Mouse (Mus musculus) heart, embryonic 10.5 days (tissue): ENCODE data around the gene Klhdc7b. TPM values are rescaled to one million over a fixed set of nuclear protein-coding genes. Genes with fewer than 3 reads are reported as not detected.

Experiments
- DNase-seq: peaks from one replicate; pipeline ENCODE4 v3.0.0-alpha.2; 2017; ENCODE audit warnings: low spot score
- H3K27ac ChIP-seq: fragments of 300-500 bp; sonication (generic); 2 replicates; pipeline ENCODE4 v1.5.1; 2016; ENCODE audit warnings: mild to moderate bottlenecking
- H3K27me3 ChIP-seq: fragments of 300-500 bp; sonication (generic); 2 replicates; pipeline ENCODE4 v1.6.1; 2016; ENCODE audit warnings: mild to moderate bottlenecking; ENCODE audit not compliant: poor library complexity, insufficient read depth, severe bottlenecking
- H3K36me3 ChIP-seq: fragments of 300-500 bp; sonication (generic); 2 replicates; pipeline ENCODE4 v1.6.1; 2016; ENCODE audit warnings: mild to moderate bottlenecking, moderate library complexity
- H3K4me1 ChIP-seq: fragments of 300-500 bp; sonication (generic); 2 replicates; pipeline ENCODE4 v1.6.1; 2016; ENCODE audit warnings: mild to moderate bottlenecking
- H3K4me3 ChIP-seq: fragments of 300-500 bp; sonication (generic); 2 replicates; pipeline ENCODE4 v1.5.1; 2016; ENCODE audit warnings: mild to moderate bottlenecking, moderate library complexity
- H3K9me3 ChIP-seq: fragments of 300-500 bp; sonication (generic); 2 replicates; pipeline ENCODE4 v1.6.1; 2016; ENCODE audit warnings: mild to moderate bottlenecking, moderate library complexity
- WGBS: fragments of 180-500 bp; shearing (Covaris S2); methylation state at CpG from one replicate; pipeline ENCODE4 v1.1.7; 2016; 5-methylcytosine and 5-hydroxymethylcytosine counted together
- polyA plus RNA-seq: library from polyadenylated mRNA; unstranded; fragments of >200 nt; fragmentation: Nextera tagmentation; extraction: Ambion mirVana; gene quantifications from 2 replicates; pipeline ENCODE4 v1.2.1, GENCODE M21; 2016

Gene Klhdc7b
- polyA plus RNA-seq, 1 experiment from 2014 or later: not detected

- WGBS: 71% methylated on average over 3 of the region's 3 CpGs
- H3K27ac ChIP-seq: no peak overlapping the region
- H3K27me3 ChIP-seq: no peaks in the 10 kb centered on the region
- no peak overlapping the region for H3K4me3 ChIP-seq
- no peaks in the 10 kb centered on the region for H3K4me1 ChIP-seq
- no peak for DNase-seq
- no peaks in the 10 kb centered on the region for H3K9me3 ChIP-seq
- H3K36me3 ChIP-seq: no peaks in the 10 kb centered on the region
Observed at GRCm38 (mm10) chr15:89434136-89434535, 49.4 kb downstream of the Klhdc7b start.

GRCm38 (mm10) chr15:89435878-89436277 is 51.2 kb downstream of the Klhdc7b start:
- 78% methylated on average over 5 of the region's 5 CpGs for WGBS
- no peak for DNase-seq
- Histone ChIP-seq H3K9me3 (no peaks in the 10 kb centered on the region), H3K36me3 (no peaks in the 10 kb centered on the region), H3K27ac (no peak overlapping the region), H3K27me3 (no peaks in the 10 kb centered on the region), H3K4me3 (no peak overlapping the region), H3K4me1 (no peaks in the 10 kb centered on the region)

Other genes starting within 250 kb of the Klhdc7b start
- 25.4 and 26.4 TPM in 2 replicates for gene Mapk12, start 244.2 kb upstream of the Klhdc7b start, polyA plus RNA-seq
- gene Mapk11, start 235.3 kb upstream of the Klhdc7b start, polyA plus RNA-seq: 4.2 and 4.8 TPM in 2 replicates
- gene Plxnb2, start 204.1 kb upstream of the Klhdc7b start, polyA plus RNA-seq: 106 and 117 TPM in 2 replicates
- gene Dennd6b, start 188.4 kb upstream of the Klhdc7b start, polyA plus RNA-seq: 23.1 and 23.5 TPM in 2 replicates
- gene Ppp6r2, start 173.4 kb upstream of the Klhdc7b start, polyA plus RNA-seq: 12.4 and 23.5 TPM in 2 replicates
- gene Sbf1, start 69.6 kb upstream of the Klhdc7b start, polyA plus RNA-seq: 53.3 and 57.2 TPM in 2 replicates
- 0.39 and 0.65 TPM in 2 replicates for gene Adm2, start 62.2 kb upstream of the Klhdc7b start, polyA plus RNA-seq
- not detected in 2 replicates for gene Miox, start 50.5 kb upstream of the Klhdc7b start, polyA plus RNA-seq
- 51.5 and 55.2 TPM in 2 replicates for gene Lmf2, start 29.3 kb upstream of the Klhdc7b start, polyA plus RNA-seq
- 137 and 150 TPM in 2 replicates for gene Ncaph2, start 29.2 kb upstream of the Klhdc7b start, polyA plus RNA-seq
- gene Sco2, start 11.1 kb upstream of the Klhdc7b start, polyA plus RNA-seq: 8.1 TPM in 2 replicates
- gene Tymp, start 7.9 kb upstream of the Klhdc7b start, polyA plus RNA-seq: 1.3 and 1.4 TPM in 2 replicates
- gene Odf3b, start 5.6 kb upstream of the Klhdc7b start, polyA plus RNA-seq: 0.31 and 0.38 TPM in 2 replicates
- gene Syce3, start 25.6 kb downstream of the Klhdc7b start, polyA plus RNA-seq: not detected in 2 replicates
- gene Cpt1b, start 40.9 kb downstream of the Klhdc7b start, polyA plus RNA-seq: 73.9 and 147 TPM in 2 replicates
- gene C730034F03Rik, start 44.7 kb downstream of the Klhdc7b start, polyA plus RNA-seq: 2.7 and 3.4 TPM in 2 replicates
- 0.38 and 0.58 TPM in 2 replicates for gene Gm44502, start 44.8 kb downstream of the Klhdc7b start, polyA plus RNA-seq
- gene Chkb, start 45.0 kb downstream of the Klhdc7b start, polyA plus RNA-seq: 64.7 and 64.8 TPM in 2 replicates
- gene Mapk8ip2, start 69.0 kb downstream of the Klhdc7b start, polyA plus RNA-seq: 0.44 and 0.99 TPM in 2 replicates
- 14.2 and 14.3 TPM in 2 replicates for gene Arsa, start 92.5 kb downstream of the Klhdc7b start, polyA plus RNA-seq
- gene Shank3, start 114.7 kb downstream of the Klhdc7b start, polyA plus RNA-seq: 2.1 and 2.6 TPM in 2 replicates
- 0.16 and 0.17 TPM in 2 replicates for gene Acr, start 183.4 kb downstream of the Klhdc7b start, polyA plus RNA-seq
- 23.2 and 35.1 TPM in 2 replicates for gene Rabl2, start 207.0 kb downstream of the Klhdc7b start, polyA plus RNA-seq